Mouse (Mus musculus) heart, embryonic 14.5 days (tissue): ENCODE measurements around the gene 1700016K19Rik. TPM values are rescaled to one million over a fixed set of nuclear protein-coding genes. Genes with fewer than 3 reads are reported as not detected.

ENCODE experiments used
- ATAC-seq: fragments of 200-750 bp; cut with Nextera tagmentation; 2 replicates; pipeline ENCODE4 v1.8.0; 2017; ENCODE audit warnings: low read depth, moderate TSS enrichment; ENCODE audit not compliant: insufficient number of reproducible peaks, insufficient read depth, low FRiP score
- H3K27ac ChIP-seq, 2 experiments: fragments of 200-500 bp in 1 of 2; fragments of 300-500 bp in 1 of 2; sonication (generic) in 1 of 2; replicated peaks in 1 of 2; 2 replicates each; pipeline ENCODE4 v1.5.1; 2012 to 2014; ENCODE audit warnings: low read depth in 2 of 2, low read length in 2 of 2, control low read depth in 1 of 2, mild to moderate bottlenecking in 1 of 2, mixed read lengths in 1 of 2; ENCODE audit not compliant: control insufficient read depth in 1 of 2, insufficient read depth in 1 of 2
- H3K27me3 ChIP-seq: fragments of 300-500 bp; sonication (generic); 2 replicates; pipeline ENCODE4 v1.6.1; 2014; ENCODE audit warnings: mild to moderate bottlenecking, low read length, control low read depth; ENCODE audit not compliant: control insufficient read depth, insufficient read depth
- H3K36me3 ChIP-seq: fragments of 300-500 bp; sonication (generic); 2 replicates; pipeline ENCODE4 v1.6.1; 2014; ENCODE audit warnings: mild to moderate bottlenecking, control low read depth, low read length, mixed read lengths; ENCODE audit not compliant: control insufficient read depth, insufficient read depth
- H3K4me1 ChIP-seq, 2 experiments: fragments of 200-500 bp in 1 of 2; fragments of 300-500 bp in 1 of 2; sonication (generic) in 1 of 2; 2 replicates each; pipeline ENCODE4 v1.6.1; 2012 to 2014; ENCODE audit warnings: low read length in 2 of 2, control low read depth in 1 of 2, mixed read lengths in 1 of 2; ENCODE audit not compliant: control insufficient read depth in 2 of 2, insufficient read depth in 2 of 2
- H3K4me2 ChIP-seq: fragments of 300-500 bp; sonication (generic); 2 replicates; pipeline ENCODE4 v1.6.1; 2014; ENCODE audit warnings: mild to moderate bottlenecking, low read length
- H3K4me3 ChIP-seq, 2 experiments: fragments of 200-500 bp in 1 of 2; fragments of 300-500 bp in 1 of 2; sonication (generic) in 1 of 2; 2 replicates each; pipeline ENCODE4 v1.5.1; 2012 to 2014; ENCODE audit warnings: low read length in 2 of 2, mild to moderate bottlenecking in 2 of 2, control low read depth in 1 of 2, low read depth in 1 of 2, moderate library complexity in 1 of 2; ENCODE audit not compliant: control insufficient read depth in 1 of 2, insufficient read depth in 1 of 2
- H3K9ac ChIP-seq: fragments of 300-500 bp; sonication (generic); 2 replicates; pipeline ENCODE4 v1.6.1; 2014; ENCODE audit warnings: mild to moderate bottlenecking, low read length
- H3K9me3 ChIP-seq: fragments of 300-500 bp; sonication (generic); 2 replicates; pipeline ENCODE4 v1.6.1; 2016; ENCODE audit warnings: low read length, control low read depth; ENCODE audit not compliant: control insufficient read depth
- WGBS: fragments of 180-500 bp; shearing (Covaris S2); extraction: QIAGEN DNeasy Blood & Tissue Kit; methylation state at CpG from one replicate; pipeline ENCODE4 v1.1.7; 2014; 5-methylcytosine and 5-hydroxymethylcytosine counted together
- polyA plus RNA-seq: library from polyadenylated mRNA; unstranded; fragments of >200 nt; fragmentation: Nextera tagmentation; extraction: Ambion mirVana; gene quantifications from 2 replicates; pipeline ENCODE4 v1.2.1, GENCODE M21; 2014

1700016K19Rik gene
- polyA plus RNA-seq, 1 experiment from 2014 or later, result 0.22 TPM

- Histone ChIP-seq H3K4me2 (no peak overlapping the region), H3K4me1 (no peaks in the 10 kb centered on the region), H3K36me3 (no peaks in the 10 kb centered on the region), H3K9ac (no peak overlapping the region), H3K27ac (no peak overlapping the region), H3K27me3 (no peaks in the 10 kb centered on the region), H3K4me3 (no peak overlapping the region), H3K9me3 (no peaks in the 10 kb centered on the region)
- 78% methylated on average over 2 of the region's 2 CpGs for WGBS
- no peak for ATAC-seq
Measured at GRCm38 (mm10) chr11:76008162-76008561, 8.4 kb downstream of the 1700016K19Rik start.

GRCm38 (mm10) chr11:76009101-76009500 is 9.4 kb downstream of the 1700016K19Rik start:
- Histone ChIP-seq H3K9me3 (no peaks in the 10 kb centered on the region), H3K4me2 (no peak overlapping the region), H3K27ac (no peak overlapping the region), H3K4me1 (no peaks in the 10 kb centered on the region), H3K27me3 (no peaks in the 10 kb centered on the region), H3K4me3 (no peak overlapping the region), H3K9ac (no peak overlapping the region), H3K36me3 (no peaks in the 10 kb centered on the region)
- no peak for ATAC-seq
- WGBS, result 77% methylated on average over 6 of the region's 6 CpGs

GRCm38 (mm10) chr11:76010838-76011624 is 11.3 kb downstream of the 1700016K19Rik start:
- Histone ChIP-seq H3K4me1 (no peaks in the 10 kb centered on the region), H3K9ac (no peak overlapping the region), H3K27ac (no peak overlapping the region), H3K4me3 (no peak overlapping the region), H3K4me2 (no peak overlapping the region), H3K27me3 (no peaks in the 10 kb centered on the region), H3K36me3 (no peaks in the 10 kb centered on the region), H3K9me3 (no peaks in the 10 kb centered on the region)
- 59% methylated on average over 9 of the region's 9 CpGs for WGBS
- no peak for ATAC-seq

- H3K9me3 ChIP-seq, result no peaks in the 10 kb centered on the region
- no peak overlapping the region for H3K4me3 ChIP-seq
- no peak overlapping the region for H3K27ac ChIP-seq
- WGBS, result 73% methylated on average over 6 of the region's 6 CpGs
- H3K27me3 ChIP-seq, result no peaks in the 10 kb centered on the region
- H3K36me3 ChIP-seq, result no peaks in the 10 kb centered on the region
- no peak for ATAC-seq
- H3K4me2 ChIP-seq, result no peak overlapping the region
- H3K4me1 ChIP-seq, result no peaks in the 10 kb centered on the region
- H3K9ac ChIP-seq, result no peak overlapping the region
Measured at GRCm38 (mm10) chr11:76015251-76015650, 15.5 kb downstream of the 1700016K19Rik start.

GRCm38 (mm10) chr11:76015814-76016213 is 16.1 kb downstream of the 1700016K19Rik start:
- H3K4me3 ChIP-seq, result no peak overlapping the region
- WGBS, result 86% methylated on average over 4 of the region's 4 CpGs
- no peak overlapping the region for H3K9ac ChIP-seq
- H3K9me3 ChIP-seq, result no peaks in the 10 kb centered on the region
- no peak overlapping the region for H3K27ac ChIP-seq
- no peaks in the 10 kb centered on the region for H3K4me1 ChIP-seq
- H3K4me2 ChIP-seq, result no peak overlapping the region
- no peak for ATAC-seq
- no peaks in the 10 kb centered on the region for H3K36me3 ChIP-seq
- no peaks in the 10 kb centered on the region for H3K27me3 ChIP-seq

- no peak overlapping the region for H3K4me3 ChIP-seq
- peaks cover 3% of the 10 kb centered on the region; the same call in 1 of the 2 replicates for H3K36me3 ChIP-seq
- H3K4me1 ChIP-seq, result no peaks in the 10 kb centered on the region
- H3K9me3 ChIP-seq, result no peaks in the 10 kb centered on the region
- no peak overlapping the region for H3K9ac ChIP-seq
- 0 out of 2 replicates have a peak, but pooled peaks cover 2% of the 10 kb centered on the region for H3K27me3 ChIP-seq
- 78% methylated on average over 4 of the region's 4 CpGs for WGBS
- H3K27ac ChIP-seq, result no peak overlapping the region
- no peak overlapping the region for H3K4me2 ChIP-seq
- ATAC-seq, result no peak
Measured at GRCm38 (mm10) chr11:76019879-76020278, 20.2 kb downstream of the 1700016K19Rik start.

GRCm38 (mm10) chr11:76020916-76021315 is 21.2 kb downstream of the 1700016K19Rik start:
- no peak overlapping the region for H3K4me2 ChIP-seq
- WGBS, result 59% methylated on average over 9 of the region's 9 CpGs
- 0 out of 2 replicates have a peak, but pooled peaks cover 2% of the 10 kb centered on the region for H3K27me3 ChIP-seq
- H3K36me3 ChIP-seq, result peaks cover 3% of the 10 kb centered on the region; the same call in 1 of the 2 replicates
- H3K9me3 ChIP-seq, result no peaks in the 10 kb centered on the region
- H3K9ac ChIP-seq, result no peak overlapping the region
- H3K4me1 ChIP-seq, result no peaks in the 10 kb centered on the region
- no peak for ATAC-seq
- H3K27ac ChIP-seq, result no peak overlapping the region
- no peak overlapping the region for H3K4me3 ChIP-seq
